Mouse (Mus musculus): ENCODE results near the gene Max.

Max gene

DNA sequence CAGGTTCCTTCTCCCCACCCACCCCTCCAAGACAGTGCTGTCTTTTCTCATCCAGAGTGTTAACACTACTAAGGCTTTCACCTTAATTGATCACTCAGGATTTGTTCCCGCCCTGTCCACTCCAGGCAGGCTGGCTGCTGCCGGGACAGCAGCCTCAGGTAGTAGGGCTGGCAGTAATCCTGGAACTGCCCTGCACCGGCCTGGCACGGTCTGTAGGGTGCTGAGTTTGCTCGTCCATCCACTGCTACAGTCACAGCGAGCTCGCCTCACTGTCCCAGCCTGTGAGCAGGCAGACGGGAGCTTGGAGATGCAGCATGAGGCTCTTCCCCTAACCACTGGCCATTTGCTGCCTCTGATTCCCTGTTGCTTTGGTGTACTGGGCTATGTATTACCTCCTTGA lies 41.0 kb downstream of the Max start:
- DNase-seq (ENCODE audit: low spot score in 2 of 2) = no peak

DNA sequence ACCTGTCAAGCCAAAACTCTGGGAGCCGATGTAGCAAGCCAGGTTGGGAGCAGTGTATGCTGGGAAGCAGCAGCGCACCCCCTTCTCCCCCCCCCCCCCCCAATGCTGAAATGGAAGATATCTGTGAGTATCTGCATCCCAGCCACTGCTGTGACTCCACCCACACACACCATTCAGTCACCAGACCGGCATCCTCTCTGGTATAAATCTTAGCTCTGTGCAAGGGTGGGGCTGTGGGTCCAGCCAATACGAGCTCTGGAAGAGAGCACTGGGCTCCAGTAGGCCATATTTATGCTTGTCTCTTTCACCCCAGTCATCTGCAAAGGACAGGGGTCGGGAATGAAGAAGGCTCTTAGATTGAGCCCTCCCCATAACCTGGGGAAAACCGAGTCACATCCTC lies 41.6 kb downstream of the Max start:
- DNase-seq (ENCODE audit: low spot score in 2 of 2) = no peak

DNA sequence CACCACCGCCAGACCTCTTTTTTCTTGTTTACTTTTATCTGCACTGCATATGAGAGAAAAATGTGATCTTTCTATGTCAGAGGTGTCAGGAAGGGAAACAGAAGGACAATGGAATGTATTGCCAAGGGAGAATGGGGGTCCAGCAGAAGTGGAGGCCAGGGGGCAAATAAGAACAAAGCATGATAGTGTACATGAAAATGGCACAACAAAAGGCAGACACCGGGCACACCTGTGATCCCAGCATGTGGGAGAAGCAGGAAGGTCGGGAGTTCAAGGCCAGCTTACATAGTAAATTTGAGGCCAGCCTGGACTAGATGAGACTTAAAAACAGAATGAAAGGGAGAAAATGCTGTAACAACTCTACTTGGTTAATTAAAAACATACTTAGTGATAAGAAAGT lies 43.1 kb downstream of the Max start:
- DNase-seq (ENCODE audit: low spot score in 2 of 2) = no peak

DNA sequence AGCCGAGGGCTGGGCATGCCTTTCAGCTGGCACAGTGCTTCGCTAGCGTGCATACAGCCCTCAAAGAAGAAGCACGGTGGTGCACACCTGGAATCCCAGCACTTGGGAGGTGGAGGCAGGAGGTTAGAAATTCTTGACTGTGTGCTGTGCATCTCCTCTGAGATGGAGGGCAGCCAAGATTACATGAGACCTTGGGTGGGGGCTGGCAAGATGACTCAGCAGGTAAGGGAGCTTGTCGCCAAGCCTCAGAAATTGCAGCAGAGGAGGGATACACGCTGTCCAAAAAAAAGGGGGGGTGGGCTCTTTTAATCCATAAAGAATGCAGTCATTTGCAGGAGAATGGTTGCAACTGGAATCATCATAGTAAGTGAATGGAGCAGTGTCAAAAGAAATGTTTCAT lies 43.9 kb downstream of the Max start:
- no peak for DNase-seq (ENCODE audit: low spot score in 2 of 2)

DNA sequence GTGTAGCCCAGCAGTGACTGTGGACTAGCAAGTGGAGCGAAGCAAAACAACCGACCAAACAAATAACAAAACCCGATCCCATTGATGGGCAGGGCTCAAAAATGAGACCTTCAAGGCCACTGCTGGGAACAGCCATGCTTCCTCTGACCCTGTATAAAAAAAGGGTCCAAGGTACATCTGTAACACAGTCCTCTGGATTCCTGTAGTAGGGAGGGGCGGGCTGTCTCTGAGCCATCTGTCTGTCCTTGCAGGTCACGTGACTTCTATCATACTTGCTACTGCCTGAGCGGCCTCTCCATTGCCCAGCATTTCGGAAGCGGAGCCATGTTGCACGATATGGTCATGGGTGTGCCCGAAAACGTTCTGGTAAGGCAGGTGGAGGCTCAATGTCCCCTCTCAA lies 45.8 kb downstream of the Max start:
- DNase-seq (ENCODE audit: low spot score in 2 of 2) = no peak

DNA sequence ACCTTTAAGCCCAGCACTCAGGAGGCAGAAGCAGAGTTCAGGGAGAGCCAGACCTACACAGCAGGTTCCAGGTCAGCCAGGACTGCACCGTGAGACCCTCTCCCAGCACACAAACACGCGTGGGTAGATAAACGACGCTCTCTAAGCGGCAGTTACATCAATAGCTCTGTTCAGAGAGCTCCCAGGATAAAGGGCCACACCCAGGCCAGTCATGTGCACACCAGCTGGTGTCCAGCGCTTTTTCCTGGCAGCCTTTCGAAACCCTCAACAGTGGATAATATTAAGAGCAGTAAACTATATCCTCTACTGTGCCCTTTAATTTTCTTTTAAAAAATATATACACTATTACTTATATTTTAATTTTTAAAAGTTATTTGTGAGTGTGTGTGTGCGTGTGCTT lies 49.8 kb downstream of the Max start:
- DNase-seq (ENCODE audit: low spot score in 2 of 2) = no peak

DNA sequence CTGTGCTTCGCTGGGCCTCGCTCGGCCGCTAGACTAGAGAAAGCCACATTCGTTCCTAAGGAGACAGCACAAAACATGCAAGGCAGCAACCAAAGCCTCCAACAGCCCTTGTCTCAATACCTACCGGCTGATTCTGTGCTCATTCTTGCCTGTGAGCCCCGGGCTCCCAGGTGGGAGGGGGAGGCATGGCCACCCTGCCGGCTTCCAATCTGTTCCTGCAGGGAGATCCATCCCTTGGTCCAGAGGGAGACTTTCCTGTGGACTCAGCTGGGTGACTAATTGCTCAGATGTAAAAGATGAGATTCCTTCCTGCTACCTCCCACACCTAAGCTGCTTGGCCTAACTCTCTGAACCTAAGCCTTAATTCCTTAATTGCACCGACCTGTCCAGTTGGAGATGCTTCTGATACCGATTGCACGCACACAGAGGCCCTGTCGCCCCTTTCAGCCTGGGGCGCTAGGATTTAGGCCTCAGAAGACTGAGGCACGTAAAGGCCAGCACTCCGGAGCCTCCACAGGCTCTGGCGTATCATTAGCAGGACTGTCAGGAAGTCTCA lies 50.8 kb downstream of the Max start:
- no peak for DNase-seq (ENCODE audit: low spot score in 2 of 2)

DNA sequence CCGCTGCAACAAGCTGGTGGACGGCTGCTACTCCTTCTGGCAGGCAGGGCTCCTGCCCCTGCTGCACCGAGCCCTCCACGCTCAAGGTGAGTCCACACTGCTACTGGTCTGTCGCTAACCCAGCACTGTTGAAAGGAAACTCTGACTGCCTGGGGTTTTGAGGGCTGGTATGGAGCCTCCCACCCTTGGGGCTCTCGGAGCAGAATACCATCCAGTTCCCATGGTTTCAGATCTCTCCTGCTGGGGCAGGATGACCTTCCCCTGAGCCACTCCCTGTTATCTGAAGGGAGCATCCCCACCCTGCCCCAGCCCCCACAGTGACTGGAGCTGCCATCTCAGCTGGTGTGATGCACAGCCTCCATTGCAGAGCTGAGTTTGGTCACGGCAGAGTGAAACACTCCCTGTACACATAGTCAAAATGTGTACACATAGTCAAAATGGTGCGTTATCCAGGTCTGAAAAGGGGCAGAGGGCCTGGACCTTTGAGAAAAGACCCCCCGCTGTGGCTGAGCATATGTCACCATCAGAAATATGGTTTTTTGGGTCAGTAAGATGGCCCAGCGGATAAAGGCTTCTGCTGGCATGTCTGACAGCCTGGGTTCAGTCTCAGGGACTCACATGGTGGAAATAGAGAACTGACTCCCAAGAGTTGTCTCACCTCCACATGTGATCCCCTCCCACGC lies 51.6 kb downstream of the Max start:
- no peak for DNase-seq (ENCODE audit: low spot score in 2 of 2)

DNA sequence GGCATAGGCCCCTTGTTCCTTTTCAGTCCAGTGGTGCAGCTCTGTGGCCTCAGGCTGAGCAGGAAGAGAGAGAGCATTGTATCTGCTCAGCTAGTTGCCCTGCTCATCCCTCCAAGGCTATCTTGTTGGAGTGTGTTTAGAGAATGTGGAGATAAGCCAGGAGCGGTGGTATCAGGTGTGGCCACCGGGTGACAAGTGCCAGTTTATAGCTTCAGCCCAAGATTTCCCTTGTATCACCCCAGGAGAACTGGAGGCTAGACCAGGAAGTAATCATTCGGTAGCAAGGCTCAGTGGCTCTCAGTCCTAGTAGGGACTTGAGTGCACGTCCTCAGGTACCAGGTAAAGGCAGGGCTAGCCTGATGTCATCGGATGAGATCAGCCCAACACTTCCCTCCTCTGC lies 52.8 kb downstream of the Max start:
- no peak for DNase-seq (ENCODE audit: low spot score in 2 of 2)

DNA sequence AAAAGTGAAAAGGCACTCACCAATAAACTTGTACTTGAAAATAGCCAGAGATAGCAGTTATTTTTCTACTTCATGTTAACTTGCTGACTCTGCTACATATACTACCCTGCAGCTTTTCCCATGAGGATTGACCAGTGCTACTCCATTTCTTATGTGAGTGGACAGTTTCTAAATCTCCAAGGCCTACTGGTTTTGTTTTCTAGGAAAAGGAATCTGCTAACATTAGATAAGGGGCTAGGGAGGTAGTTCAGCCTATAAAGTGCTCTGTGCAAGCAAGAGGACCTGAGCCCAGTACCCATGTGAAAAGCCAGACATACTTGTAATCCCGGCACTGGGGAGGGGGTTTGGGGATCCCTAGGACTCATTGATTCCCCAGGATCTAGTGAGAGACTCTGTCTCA lies 55.7 kb downstream of the Max start:
- DNase-seq (ENCODE audit: low spot score in 2 of 2) = no peak

DNA sequence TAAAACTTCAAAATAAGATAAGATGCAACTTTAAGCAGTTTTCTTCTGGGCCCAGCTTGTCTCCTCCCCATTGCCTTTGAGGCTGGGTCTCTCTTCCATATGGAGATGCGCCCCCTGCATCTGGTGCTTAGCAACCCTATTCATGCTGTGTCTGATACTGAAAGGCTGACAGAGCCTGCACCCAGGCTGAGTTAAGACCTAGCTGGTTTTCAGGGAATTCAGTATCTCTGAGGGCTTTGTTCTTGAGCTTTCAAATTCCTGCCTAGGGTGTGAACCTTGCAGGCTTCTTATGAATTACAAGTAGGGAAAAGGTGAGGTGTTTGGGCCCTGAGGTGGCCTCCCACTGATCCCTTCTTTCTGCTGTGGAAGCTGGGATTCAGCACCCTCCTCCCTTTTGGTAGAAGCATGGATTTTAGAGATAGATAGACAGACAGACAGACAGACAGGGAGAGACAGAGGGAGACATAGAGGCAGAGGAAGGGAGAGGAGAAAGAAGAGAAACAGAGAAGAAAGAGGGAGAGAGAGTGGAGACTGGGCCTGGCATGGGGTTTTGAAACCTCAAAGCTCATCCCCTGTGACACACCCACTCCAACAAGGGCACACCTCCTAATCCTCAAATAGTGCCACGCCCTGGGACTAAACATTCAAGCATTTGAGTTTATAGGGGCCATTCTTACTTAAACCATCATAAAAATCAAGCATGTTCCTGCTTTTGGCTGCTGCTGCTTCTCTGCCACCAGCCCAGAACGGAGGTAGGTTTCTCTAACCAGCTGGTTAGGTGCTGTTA lies 60.3 kb downstream of the Max start:
- no peak for DNase-seq (ENCODE audit: low spot score in 2 of 2)

DNA sequence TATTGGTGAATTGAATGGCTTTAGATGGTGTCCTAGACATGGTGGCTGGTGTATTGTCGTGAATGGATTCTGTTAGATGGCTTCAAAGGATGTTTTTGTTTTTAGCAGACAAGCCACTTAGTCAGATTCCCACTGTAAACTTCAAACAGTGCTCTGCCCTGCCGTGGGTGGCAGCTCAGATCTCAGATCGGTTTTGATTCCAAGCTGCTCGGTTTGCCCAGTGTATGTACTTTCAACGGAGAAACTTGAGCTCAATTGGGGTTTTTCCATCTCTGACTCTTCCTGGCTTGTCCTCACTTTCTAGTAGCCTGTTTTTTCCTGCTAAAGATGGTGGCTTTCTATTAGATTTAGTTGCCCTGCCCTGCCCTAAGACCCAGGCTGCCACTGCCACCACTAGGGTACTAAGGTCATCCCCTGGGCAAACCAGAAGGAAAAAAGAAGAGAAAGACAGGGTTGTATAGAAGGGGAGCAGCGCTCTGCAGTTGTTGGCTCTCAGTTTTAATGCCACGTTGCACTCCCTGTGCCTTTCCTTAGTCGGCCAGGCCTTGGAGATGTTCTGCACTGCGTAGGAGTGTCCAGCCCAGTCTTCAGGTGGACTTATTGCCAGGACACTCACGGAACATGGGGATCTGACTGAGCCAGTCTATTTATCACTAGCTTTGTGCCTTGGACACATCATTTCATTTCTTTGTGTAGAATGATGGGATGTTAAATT lies 62.6 kb downstream of the Max start:
- no peak for DNase-seq (ENCODE audit: low spot score in 2 of 2)

DNA sequence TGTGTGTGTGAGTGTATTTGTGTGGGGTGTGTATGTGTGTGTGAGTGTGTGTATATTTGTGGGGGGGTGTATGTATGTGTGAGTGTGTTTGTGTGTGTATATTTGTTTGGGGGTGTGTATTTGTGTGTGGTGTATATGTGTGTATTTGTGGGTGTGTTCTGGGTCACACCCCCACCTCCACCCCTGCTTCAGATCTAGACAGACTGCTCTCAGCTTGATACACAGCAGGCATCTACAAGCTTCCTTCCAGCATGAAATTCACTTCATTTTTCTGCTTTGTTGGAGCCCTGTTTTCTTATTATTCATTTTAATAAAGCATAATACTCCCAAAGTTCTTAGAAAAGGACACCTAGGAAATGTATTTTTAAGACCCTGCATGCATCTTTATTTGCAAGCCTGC lies 63.9 kb downstream of the Max start:
- no peak for DNase-seq (ENCODE audit: low spot score in 2 of 2)

DNA sequence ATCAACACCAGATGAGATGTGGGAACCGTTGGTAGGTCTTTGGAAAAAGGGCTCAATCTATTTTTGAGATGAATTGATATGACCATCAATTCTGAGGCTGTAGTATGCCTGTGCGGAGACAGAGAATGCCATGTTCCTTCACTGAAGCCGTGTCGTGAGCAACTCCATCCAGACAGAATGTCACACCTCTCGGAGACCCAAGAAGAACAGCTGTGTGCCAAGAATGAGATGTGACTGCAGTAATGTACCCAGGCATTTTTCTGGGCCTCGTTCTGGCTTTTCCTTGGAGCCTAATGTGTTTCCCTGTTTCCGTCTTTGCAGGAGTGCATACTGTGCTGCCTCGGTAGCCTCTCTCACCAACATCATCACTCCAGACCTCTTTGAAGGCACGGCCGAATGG lies 65.0 kb downstream of the Max start:
- DNase-seq (ENCODE audit: low spot score in 2 of 2) = no peak

DNA sequence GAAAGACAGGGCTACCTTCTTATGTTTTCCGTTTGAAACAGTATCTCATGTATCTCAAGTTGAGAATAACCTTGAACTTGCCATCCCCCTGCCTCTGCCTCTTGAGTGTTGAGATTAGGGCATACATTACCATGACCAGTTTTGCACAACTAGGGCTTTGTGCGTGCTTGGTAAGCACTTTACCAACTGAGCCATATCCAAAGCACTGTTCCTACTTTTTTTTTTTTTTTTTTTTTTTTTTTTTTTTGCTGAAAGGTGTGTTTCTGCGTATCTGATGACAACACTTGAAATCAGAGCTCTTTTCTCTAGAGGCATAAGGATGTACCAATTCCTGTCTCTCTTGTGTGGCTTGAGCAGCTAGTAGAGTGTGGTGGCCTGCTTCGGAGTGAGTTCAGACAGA lies 65.4 kb downstream of the Max start:
- DNase-seq (ENCODE audit: low spot score in 2 of 2) = no peak

DNA sequence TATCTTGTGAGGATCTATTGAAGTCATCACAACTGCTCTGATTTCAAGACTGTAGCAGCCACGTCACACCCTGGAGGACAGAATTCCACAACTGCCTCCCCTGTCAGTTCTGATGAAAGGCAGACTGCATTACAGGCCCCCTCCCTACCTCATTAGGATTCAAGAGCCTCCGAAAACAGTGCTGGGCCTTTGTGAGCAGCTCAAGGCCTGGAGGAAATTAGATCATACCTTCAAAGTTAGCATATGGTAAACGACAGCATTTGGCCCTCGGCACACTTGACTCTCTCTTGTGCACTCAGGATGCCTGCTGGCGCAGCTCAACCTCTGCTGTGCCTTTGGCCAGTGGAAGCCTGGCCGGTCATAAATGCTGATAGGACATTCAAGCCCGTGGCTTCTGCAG lies 66.2 kb downstream of the Max start:
- no peak for DNase-seq (ENCODE audit: low spot score in 2 of 2)

DNA sequence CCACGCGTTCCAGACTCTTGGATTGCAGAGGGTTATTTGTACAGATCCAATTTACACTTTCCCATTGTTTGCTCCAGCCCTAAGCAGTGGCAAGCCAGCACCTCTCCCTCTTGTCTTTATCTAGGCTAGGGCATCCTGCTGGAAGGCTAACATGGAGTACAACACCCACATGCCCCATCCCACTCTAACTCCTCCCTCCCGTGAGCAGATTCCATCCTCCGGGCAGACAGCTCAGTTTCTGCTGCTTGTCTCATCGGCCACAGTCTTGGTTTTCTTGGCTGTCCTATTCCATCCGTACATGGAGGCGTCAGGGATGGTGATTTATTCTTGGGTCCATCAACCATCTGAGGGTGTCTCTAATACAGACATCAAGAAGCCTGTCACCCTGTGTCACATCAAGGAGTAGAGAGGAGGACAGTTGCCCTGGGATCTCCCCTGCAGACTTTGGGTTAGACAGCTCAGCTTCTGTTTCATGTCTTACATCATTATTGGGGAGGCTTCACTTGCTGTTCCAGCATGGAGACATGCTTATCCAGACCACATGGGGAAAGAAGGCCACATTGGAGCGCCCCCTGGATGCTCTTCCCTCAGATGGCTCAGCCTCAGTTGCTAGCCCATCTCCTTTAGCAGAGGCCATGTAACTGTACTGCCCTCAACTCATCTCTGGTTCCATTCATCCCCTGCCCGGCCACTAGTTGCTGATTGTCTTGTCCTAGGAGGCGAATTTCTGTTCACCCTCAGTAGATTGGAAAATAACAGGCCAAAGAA lies 67.0 kb downstream of the Max start:
- DNase-seq (ENCODE audit: low spot score in 2 of 2) = no peak

DNA sequence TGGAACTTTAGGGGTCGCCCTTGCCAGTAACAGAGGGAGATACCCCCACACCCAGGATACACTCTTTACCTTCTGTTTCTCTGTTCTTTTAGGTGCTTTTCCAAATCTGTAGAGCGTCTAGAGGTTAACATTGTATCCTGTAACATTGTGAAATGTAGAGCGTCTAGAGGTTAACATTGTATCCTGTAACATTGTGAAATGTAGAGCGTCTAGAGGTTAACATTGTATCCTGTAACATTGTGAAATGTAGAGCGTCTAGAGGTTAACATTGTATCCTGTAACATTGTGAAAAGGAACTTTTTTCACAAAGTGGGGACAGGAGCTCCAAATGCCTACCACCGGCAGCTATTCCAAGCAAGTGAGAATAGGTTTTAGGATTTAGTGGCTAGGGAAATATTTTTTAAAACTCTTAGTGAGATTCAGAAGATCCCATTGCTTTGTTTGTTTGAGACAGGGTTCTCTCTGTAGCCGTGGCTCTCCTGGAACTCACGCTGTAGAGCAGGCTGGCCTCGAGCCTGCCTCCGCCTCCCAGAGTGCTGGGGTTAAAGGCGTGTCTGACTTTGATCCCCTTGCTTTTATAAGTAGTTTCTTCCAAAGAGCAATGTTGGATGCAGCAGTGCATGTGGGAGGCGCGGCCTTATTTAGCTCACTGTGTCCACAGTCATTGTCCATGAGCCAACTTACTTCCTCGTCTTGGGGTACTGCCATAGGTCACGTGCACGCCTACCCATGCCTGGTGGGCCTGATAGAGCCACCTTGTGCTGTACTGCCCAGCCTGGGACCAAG lies 68.9 kb downstream of the Max start:
- no peak for DNase-seq (ENCODE audit: low spot score in 2 of 2)

DNA sequence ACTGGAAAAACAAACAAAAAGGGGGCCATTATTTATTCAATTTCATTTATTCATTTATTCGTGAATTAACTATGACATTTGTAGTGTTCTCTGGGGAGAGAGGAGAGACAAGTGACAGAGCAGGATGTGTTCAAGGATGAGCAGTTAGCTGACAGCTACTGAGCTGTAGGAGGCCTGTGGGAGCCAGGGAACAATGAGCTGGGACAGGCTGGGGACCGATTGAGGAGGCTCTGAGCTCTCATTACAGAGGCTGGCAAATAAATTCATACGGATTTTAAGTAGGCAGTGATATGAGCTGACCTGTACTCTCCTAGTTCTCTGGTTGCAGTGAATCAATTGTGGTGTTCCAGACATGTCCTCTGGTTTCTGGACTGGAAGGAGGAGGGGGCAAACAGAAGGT lies 70.8 kb downstream of the Max start:
- no peak for DNase-seq (ENCODE audit: low spot score in 2 of 2)

DNA sequence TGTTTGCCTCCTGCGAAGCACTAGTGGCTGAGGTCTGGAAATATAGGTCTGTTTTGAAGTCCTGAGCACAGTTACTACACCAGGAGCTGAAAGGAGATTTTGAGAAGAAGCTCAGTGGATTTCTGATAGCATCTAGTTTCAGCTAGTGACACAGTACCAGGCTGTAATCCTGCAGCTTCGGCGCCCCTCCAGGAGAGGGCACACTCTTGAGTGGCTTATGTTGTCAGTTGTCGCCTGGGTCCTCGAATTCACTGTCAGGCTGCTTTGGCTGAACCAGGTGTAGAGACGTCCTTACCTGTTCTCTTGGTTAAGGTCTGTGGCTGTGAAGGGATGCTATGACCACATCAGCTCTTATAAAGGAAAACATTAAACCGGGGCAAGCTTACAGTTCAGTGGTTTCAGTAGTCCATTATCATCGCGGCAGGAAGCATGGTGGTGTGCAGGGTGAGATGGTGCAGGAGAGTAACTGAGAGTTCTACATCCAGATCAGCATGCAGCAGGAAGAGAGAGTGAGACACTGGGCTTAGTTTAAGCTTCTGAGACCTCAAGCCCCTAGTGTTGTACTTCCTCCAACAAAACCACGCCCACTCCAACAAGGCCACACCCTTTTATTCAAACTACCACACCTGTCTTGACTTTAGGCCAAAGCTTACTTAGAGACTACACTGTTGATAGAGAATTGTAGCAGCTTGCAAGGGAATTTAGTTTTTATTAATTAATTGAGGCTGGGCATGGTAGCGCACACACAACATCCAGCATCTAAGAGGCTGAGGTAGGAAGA lies 72.4 kb downstream of the Max start:
- DNase-seq (ENCODE audit: low spot score in 2 of 2) = no peak

Measured in urinary bladder, postnatal 4 days (tissue).